32 mouse cellular contexts compared by ENCODE assay signal in genomic region chr14:33974752-33975151, GRCm38 (mm10). TPM values are rescaled to one million over a fixed set of nuclear protein-coding genes. Genes with fewer than 3 reads are reported as not detected.
DNase-seq lines count a peak whose midpoint lies in the region; ATAC-seq and TF ChIP-seq lines count a peak whose summit lies in the region.
"Had no signal": no experiment of that assay in that cellular context is flagged by ENCODE, and none has a peak within 500 bp of the region (broad histone marks: within the 10 kb centered on the region; RNA-seq: fewer than 3 reads in every experiment).

No protein-coding gene starts in this region.

- H3K4me1 ChIP-seq in thymus, adult 2 months (replicated peaks; ENCODE audit: control insufficient read depth, insufficient read depth, low read length), result no peaks in the 10 kb centered on the region

- no peak overlapping the region for H3K27ac ChIP-seq in thymus, adult 2 months (ENCODE audit: control insufficient read depth, insufficient read depth, low read length)
- H3K27ac ChIP-seq: embryonic facial prominence, embryonic 15.5 days; forebrain, embryonic 15.5 days; limb, embryonic 12.5 days; macrophage; midbrain, embryonic 12.5 days had no signal

- TF ChIP-seq CTCF in thymus, adult 2 months (IDR thresholded peaks at IDR 0.05; ENCODE audit: borderline replicate concordance, control insufficient read depth, extremely low read depth, insufficient read depth, low read length, poor library complexity), result no peak

- H3K36me3 ChIP-seq in thymus, adult 2 months (ENCODE audit: control insufficient read depth, insufficient read depth, low read length), result no peaks in the 10 kb centered on the region
- H3K36me3 ChIP-seq: embryonic facial prominence, embryonic 15.5 days; forebrain, embryonic 15.5 days; G1E; limb, embryonic 12.5 days; midbrain, embryonic 12.5 days had no signal

- no peak for TF ChIP-seq POLR2A in thymus, adult 2 months (IDR thresholded peaks at IDR 0.05; ENCODE audit: control insufficient read depth, extremely low read depth, insufficient read depth, low read length, poor library complexity)

- no peak for DNase-seq in frontal cortex, postnatal 14 days (ENCODE audit: low spot score in 2 of 2)
- DNase-seq in layer of hippocampus, adult 9-11 months, result peak; percentile 62
- no peak for DNase-seq in layer of hippocampus, postnatal 25 days (ENCODE audit: extremely low spot score in 1 of 2, low spot score in 1 of 2)
- DNase-seq in right cerebral cortex, postnatal 25 days, result peak; percentile 14
- no peak for DNase-seq in right cerebral cortex, postnatal 14 days
- DNase-seq in thymus, adult 2 months, result no peak
- DNase-seq: adrenal gland, adult 2 months; cerebellum, adult 18-20 months; cerebellum, postnatal 14 days; gastrocnemius, postnatal 36 days; heart, postnatal 4 days; liver, postnatal 0 days had no signal

- no peaks in the 10 kb centered on the region for H3K27me3 ChIP-seq in thymus, adult 2 months (ENCODE audit: control insufficient read depth, insufficient read depth, low read length)

- peak; percentile 81 for ATAC-seq in frontal cortex, adult (ENCODE audit: low TSS enrichment)
- ATAC-seq: forebrain, embryonic 15.5 days; intestine, postnatal 0 days; liver, postnatal 0 days; lung, postnatal 0 days had no signal

- WGBS in thymus, adult 2 months, result 85% methylated on average over 5 of the region's 5 CpGs

- H3K4me3 ChIP-seq in thymus, adult 2 months (ENCODE audit: control insufficient read depth, insufficient read depth, low read length), result no peak overlapping the region
- H3K4me3 ChIP-seq: embryonic facial prominence, embryonic 15.5 days; forebrain, embryonic 15.5 days; limb, embryonic 12.5 days; midbrain, embryonic 12.5 days had no signal

RNA-seq across cellular contexts. Expression of gene Zfp488, which starts 3.8 kb away (rescaled TPM):
- total RNA-seq in layer of hippocampus, postnatal 25 days (2021), result 1 to 10 TPM; 6.6 to 7.3 TPM
- polyA plus RNA-seq in thymus, adult 2 months (2012; rRNA removed), result not detected in 2 replicates
- total RNA-seq: CH12.LX; gastrocnemius, postnatal 36 days; heart, postnatal 4 days; monocyte, adult 5-6 weeks had no signal
- polyA plus RNA-seq: adrenal gland, adult 2 months; G1E; heart, embryonic 16.5 days; kidney, embryonic 14.5 days; liver, postnatal 0 days; lung, postnatal 0 days; macrophage; small intestine, adult 2 months; thymus, postnatal 0 days had no signal

RNA-seq across cellular contexts. Expression of gene Rbp3, which starts 20.9 kb away (rescaled TPM):
- not detected for total RNA-seq in layer of hippocampus, postnatal 25 days (2021)
- not detected in 2 replicates for polyA plus RNA-seq in thymus, adult 2 months (2012; rRNA removed)
- total RNA-seq: adrenal gland, adult 2 months; CH12.LX; gastrocnemius, postnatal 36 days; heart, postnatal 4 days; left cerebral cortex, postnatal 14 days; monocyte, adult 5-6 weeks had no signal
- polyA plus RNA-seq: adrenal gland, adult 2 months; embryonic facial prominence, embryonic 15.5 days; G1E; intestine, postnatal 0 days; kidney, embryonic 14.5 days; limb, embryonic 12.5 days; lung, postnatal 0 days; macrophage; neural tube, embryonic 11.5 days; small intestine, adult 2 months; stomach, embryonic 16.5 days; thymus, postnatal 0 days had no signal

RNA-seq across cellular contexts. Expression of gene Gdf2, which starts 33.9 kb away (rescaled TPM):
- total RNA-seq in layer of hippocampus, postnatal 25 days (2021), result not detected
- not detected in 2 replicates for polyA plus RNA-seq in thymus, adult 2 months (2012; rRNA removed)
- total RNA-seq: adrenal gland, adult 2 months; CH12.LX; gastrocnemius, postnatal 36 days; layer of hippocampus, postnatal 14 days; left cerebral cortex, postnatal 14 days; monocyte, adult 5-6 weeks had no signal
- polyA plus RNA-seq: adrenal gland, adult 2 months; embryonic facial prominence, embryonic 15.5 days; forebrain, embryonic 15.5 days; G1E; intestine, postnatal 0 days; kidney, embryonic 14.5 days; limb, embryonic 12.5 days; lung, postnatal 0 days; macrophage; midbrain, embryonic 12.5 days; small intestine, adult 2 months; thymus, postnatal 0 days had no signal

RNA-seq across cellular contexts. Expression of gene Gm30083, which starts 40.2 kb away (rescaled TPM):
- not detected for total RNA-seq in layer of hippocampus, postnatal 25 days (2021)
- not detected in 2 replicates for polyA plus RNA-seq in thymus, adult 2 months (2012; rRNA removed)
- total RNA-seq: adrenal gland, adult 2 months; CH12.LX; G1E; gastrocnemius, postnatal 36 days; heart, postnatal 4 days; layer of hippocampus, postnatal 14 days; left cerebral cortex, postnatal 14 days; monocyte, adult 5-6 weeks had no signal
- polyA plus RNA-seq: adrenal gland, adult 2 months; embryonic facial prominence, embryonic 15.5 days; forebrain, embryonic 15.5 days; G1E; heart, embryonic 16.5 days; intestine, postnatal 0 days; kidney, embryonic 14.5 days; limb, embryonic 12.5 days; liver, embryonic 11.5 days; liver, postnatal 0 days; lung, postnatal 0 days; macrophage; midbrain, embryonic 12.5 days; neural tube, embryonic 11.5 days; small intestine, adult 2 months; stomach, embryonic 16.5 days; thymus, postnatal 0 days had no signal

RNA-seq across cellular contexts. Expression of gene Gm5460, which starts 41.8 kb away (rescaled TPM):
- total RNA-seq in layer of hippocampus, postnatal 25 days (2021), result not detected
- 0.07 TPM in 1 of 2 replicates, not detected in the other for polyA plus RNA-seq in thymus, adult 2 months (2012; rRNA removed)
- total RNA-seq: CH12.LX; G1E; gastrocnemius, postnatal 36 days; layer of hippocampus, postnatal 14 days; left cerebral cortex, postnatal 14 days; monocyte, adult 5-6 weeks had no signal
- polyA plus RNA-seq: embryonic facial prominence, embryonic 15.5 days; forebrain, embryonic 15.5 days; G1E; heart, embryonic 16.5 days; intestine, postnatal 0 days; kidney, embryonic 14.5 days; limb, embryonic 12.5 days; liver, embryonic 11.5 days; liver, postnatal 0 days; lung, postnatal 0 days; macrophage; midbrain, embryonic 12.5 days; neural tube, embryonic 11.5 days; small intestine, adult 2 months; stomach, embryonic 16.5 days; thymus, postnatal 0 days had no signal

Comparison
In these comparisons a context has a peak if more than half of its experiments do, and no peak if none do; other contexts are left out.
1. DNase-seq: peak in layer of hippocampus, adult 9-11 months (single experiment) and right cerebral cortex, postnatal 25 days (single experiment); none in frontal cortex, postnatal 14 days (0 of 2), layer of hippocampus, postnatal 25 days (0 of 2), right cerebral cortex, postnatal 14 days (single experiment) and thymus, adult 2 months (single experiment).